Mouse (Mus musculus): ENCODE results near the gene Nt5c3b. TPM values are rescaled to one million over a fixed set of nuclear protein-coding genes. Genes with fewer than 3 reads are reported as not detected.

The Nt5c3b gene
- polyA plus RNA-seq, 1 experiment from 2014 or later, result 181 TPM

DNA sequence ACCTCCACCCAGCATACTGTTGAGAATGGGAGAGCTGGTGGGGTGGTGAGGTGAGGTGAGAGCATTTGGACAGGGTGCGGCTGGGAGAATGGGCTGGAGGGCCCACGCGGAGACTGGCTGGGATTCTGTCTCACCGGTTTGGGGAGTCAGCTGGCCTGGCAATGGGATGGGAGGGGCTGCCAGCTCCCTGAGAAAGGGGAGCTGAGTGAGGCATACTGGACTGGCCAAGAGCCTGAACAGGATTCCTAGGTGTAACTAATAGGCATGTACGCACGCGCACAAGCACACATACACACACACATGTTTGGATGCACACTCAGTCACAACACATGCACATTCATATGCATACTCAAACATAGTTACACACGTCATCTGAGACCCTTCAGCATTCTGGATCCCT is 35.3 kb downstream of the Nt5c3b start:
- no peak for ATAC-seq (ENCODE audit: low FRiP score, low read depth)
- no peak overlapping the region for H3K4me2 ChIP-seq (replicated peaks)
- H3K4me1 ChIP-seq, result peaks cover 9% of the 10 kb centered on the region; the same call in 1 of the 2 replicates
- WGBS, result 78% methylated on average over 8 of the region's 8 CpGs
- no peak overlapping the region for H3K4me3 ChIP-seq
- H3K9me3 ChIP-seq, result no peaks in the 10 kb centered on the region
- no peak overlapping the region for H3K9ac ChIP-seq
- no peaks in the 10 kb centered on the region for H3K27me3 ChIP-seq
- H3K36me3 ChIP-seq, result peaks cover 35% of the 10 kb centered on the region
- no peak overlapping the region for H3K27ac ChIP-seq

DNA sequence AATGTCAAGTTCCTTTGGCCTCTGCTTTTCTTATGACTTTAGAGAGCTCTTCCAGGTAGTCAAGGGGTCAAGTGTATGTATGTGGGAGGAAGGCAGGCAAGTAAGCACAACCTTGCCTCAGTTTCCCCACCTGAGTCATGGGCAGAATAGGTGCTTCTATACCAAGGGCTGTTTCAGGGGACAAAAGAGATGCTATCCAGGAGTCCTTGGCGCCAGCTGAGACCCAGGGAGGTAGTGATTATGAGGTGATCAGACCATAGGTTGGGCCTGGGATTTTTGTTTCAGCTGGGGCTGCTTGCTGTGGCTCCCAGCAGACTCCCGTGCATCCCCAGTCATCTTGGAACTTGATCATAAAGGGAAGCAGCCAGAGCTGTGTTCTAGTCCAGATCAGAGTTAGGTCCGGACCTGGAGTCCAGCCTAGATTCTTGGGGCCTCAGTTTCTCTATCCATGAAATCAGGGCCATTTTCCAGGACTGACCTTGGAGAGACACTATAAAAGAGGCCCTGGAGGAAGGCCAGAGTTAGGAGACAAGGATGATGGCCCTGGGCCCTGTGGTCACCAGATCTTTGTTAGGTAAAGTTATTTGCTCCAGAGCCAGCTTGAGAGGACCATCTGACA is 37.0 kb downstream of the Nt5c3b start:
- Histone ChIP-seq H3K4me2 (replicated peaks) (no peak overlapping the region), H3K9ac (no peak overlapping the region), H3K36me3 (peaks cover 19% of the 10 kb centered on the region), H3K27me3 (no peaks in the 10 kb centered on the region), H3K27ac (no peak overlapping the region), H3K4me3 (no peak overlapping the region), H3K4me1 (peaks cover 9% of the 10 kb centered on the region; the same call in 1 of the 2 replicates), H3K9me3 (no peaks in the 10 kb centered on the region)
- ATAC-seq (ENCODE audit: low FRiP score, low read depth), result no peak
- 79% methylated on average over 3 of the region's 3 CpGs for WGBS

DNA sequence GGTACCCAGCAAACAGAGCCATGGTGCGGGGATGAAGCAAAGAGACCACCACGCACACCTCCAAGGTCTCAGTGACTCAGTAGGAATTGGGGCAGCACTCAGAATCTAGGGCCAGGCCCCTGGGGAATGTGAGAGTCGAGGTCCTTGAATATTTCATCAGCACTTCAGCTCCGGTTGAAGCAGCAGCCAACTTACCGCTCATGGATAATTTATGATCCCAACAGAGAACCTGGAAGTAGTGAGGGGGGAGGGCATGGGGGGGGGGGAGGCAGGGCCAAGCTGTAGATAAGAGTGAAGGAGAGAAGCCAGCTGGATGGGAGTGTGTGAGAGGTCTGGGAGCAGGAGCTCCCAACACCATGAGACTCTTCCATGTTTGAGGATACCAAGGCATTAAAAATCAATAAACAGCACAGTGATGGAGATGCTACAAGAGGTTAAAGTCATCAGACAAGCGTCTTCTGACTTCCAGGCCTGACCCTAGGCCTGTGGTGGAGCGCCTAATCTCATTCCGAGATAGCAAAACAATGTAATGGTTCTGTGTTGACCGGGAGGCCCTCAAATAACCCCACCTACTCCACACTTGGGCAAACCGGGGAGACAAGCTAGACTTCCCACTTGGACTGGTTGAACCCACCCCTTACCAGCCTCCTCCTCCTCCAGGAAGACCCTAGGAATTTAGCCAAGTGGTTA is 38.0 kb downstream of the Nt5c3b start:
- ATAC-seq (ENCODE audit: low FRiP score, low read depth), result no peak
- 68% methylated on average over 10 of the region's 10 CpGs for WGBS
- no peak overlapping the region for H3K9ac ChIP-seq
- H3K36me3 ChIP-seq, result peaks cover 9% of the 10 kb centered on the region
- H3K4me3 ChIP-seq, result no peak overlapping the region
- no peaks in the 10 kb centered on the region for H3K9me3 ChIP-seq
- H3K27ac ChIP-seq, result no peak overlapping the region
- H3K4me1 ChIP-seq, result peaks cover 9% of the 10 kb centered on the region; the same call in 1 of the 2 replicates
- no peaks in the 10 kb centered on the region for H3K27me3 ChIP-seq
- no peak overlapping the region for H3K4me2 ChIP-seq (replicated peaks)

DNA sequence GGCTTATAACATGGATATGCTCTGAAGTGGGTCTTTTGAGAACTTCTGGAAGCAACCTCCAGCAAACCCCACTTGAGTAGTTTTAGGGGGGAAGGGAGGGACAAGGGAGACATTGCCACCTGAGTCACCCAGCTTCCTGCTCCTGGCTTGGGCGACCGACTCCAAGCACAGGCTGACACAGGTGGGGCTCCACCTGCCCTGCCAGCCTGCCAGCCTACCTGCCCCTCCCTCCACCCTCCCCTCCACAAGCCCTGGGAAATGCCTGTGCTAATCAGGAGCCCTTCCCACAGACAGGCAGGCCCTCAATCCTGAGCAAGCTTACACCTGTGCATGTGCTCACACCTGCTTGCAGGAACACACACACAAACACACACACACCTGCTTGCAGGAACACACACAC is 38.9 kb downstream of the Nt5c3b start:
- WGBS, result 87% methylated on average over 2 of the region's 2 CpGs
- no peak overlapping the region for H3K4me2 ChIP-seq (replicated peaks)
- H3K36me3 ChIP-seq, result 0 out of 2 replicates have a peak, but pooled peaks cover under 1% of the 10 kb centered on the region
- no peak for ATAC-seq (ENCODE audit: low FRiP score, low read depth)
- H3K9me3 ChIP-seq, result no peaks in the 10 kb centered on the region
- H3K27ac ChIP-seq, result no peak overlapping the region
- no peak overlapping the region for H3K9ac ChIP-seq
- no peaks in the 10 kb centered on the region for H3K27me3 ChIP-seq
- no peak overlapping the region for H3K4me3 ChIP-seq
- H3K4me1 ChIP-seq, result 0 out of 2 replicates have a peak, but pooled peaks cover 4% of the 10 kb centered on the region

DNA sequence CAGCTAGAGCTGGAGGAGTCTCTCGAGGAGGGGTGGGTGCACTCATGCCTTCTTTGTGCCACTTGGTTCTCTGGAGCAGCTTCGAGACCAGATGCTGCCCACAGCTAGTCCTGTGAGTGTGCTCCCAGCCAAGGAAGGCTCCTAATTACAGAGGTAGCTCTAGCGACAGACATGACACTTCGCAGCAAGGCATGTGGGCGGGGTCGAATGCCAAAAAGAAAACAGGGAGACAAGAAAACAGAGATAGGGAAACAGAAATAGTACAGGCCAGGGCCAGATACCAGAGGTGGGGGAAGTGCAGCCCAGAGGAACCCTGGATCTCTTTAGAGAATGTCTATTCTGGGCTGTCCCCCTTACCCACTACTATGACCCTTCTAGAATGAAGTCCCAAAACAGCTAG is 39.4 kb downstream of the Nt5c3b start:
- 18% methylated on average over 6 of the region's 6 CpGs for WGBS
- Histone ChIP-seq H3K4me2 (replicated peaks) (no peak overlapping the region), H3K27me3 (no peaks in the 10 kb centered on the region), H3K9me3 (no peaks in the 10 kb centered on the region), H3K4me3 (no peak overlapping the region), H3K36me3 (no peaks in the 10 kb centered on the region), H3K27ac (no peak overlapping the region), H3K4me1 (0 out of 2 replicates have a peak, but pooled peaks cover 3% of the 10 kb centered on the region), H3K9ac (no peak overlapping the region)
- ATAC-seq (ENCODE audit: low FRiP score, low read depth), result no peak

DNA sequence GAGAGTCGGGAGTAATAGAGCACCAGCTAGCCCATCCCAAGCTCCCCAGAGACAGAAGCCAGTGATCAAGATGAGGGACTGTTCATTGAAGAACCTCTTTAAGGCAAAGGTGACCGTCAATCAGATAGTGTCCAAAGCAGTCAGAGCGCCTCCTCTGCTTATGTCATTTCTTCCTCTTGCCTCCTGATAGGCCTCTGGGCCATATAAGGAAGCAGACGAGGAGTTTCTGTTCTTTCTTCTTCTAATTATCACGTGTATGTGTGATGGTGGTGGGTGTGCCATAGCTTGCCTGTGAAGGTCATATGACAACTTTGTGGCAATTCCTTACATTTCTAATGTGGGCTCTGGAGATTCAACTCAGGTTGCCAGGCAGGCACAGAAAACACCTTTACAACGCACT is 40.8 kb downstream of the Nt5c3b start:
- Histone ChIP-seq H3K9ac (no peak overlapping the region), H3K4me1 (peaks cover 17% of the 10 kb centered on the region), H3K27ac (no peak overlapping the region), H3K36me3 (no peaks in the 10 kb centered on the region), H3K27me3 (0 out of 2 replicates have a peak, but pooled peaks cover 4% of the 10 kb centered on the region), H3K4me2 (replicated peaks) (no peak overlapping the region), H3K4me3 (no peak overlapping the region), H3K9me3 (no peaks in the 10 kb centered on the region)
- ATAC-seq (ENCODE audit: low FRiP score, low read depth), result no peak
- 63% methylated on average over 6 of the region's 6 CpGs for WGBS

DNA sequence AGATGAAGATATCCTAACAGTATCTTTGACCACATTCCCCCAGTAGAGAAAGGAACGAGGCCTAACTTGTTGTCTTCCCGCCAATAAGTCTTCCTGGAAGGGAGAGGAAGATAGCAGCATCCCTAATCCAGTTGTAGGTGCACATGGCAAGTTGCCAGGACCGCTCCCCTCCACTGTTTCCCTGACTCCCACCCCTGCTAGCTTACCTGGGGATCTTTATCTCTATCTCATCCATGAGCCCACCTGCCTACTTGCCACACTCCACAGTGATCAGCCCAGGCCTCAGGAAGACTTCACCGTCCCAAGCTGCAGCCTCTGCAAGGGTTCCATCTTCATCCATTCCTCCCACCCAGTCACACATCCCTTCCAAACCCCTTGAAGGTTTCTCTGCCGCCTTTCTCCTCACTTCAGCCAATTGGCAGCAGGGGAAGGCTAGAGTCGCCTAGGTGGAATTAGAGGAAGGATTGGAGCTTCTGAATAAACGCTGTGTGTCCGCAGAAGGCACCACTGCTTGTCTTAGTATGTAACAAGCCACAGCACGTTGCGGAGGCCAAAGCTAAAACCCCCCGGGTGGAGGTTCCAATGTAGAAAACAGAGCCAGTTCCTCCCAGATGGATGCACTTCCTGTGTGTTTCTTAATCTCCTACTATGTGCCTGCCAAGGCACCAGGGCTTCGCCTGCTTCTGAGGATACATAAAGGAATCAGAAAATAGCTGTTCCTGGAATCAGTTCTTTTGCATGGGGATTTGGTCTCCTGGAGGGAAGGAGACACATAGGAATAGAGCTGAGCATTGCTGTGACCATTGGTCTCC is 41.7 kb downstream of the Nt5c3b start:
- no peak overlapping the region for H3K4me2 ChIP-seq (replicated peaks)
- H3K9ac ChIP-seq, result no peak overlapping the region
- no peaks in the 10 kb centered on the region for H3K9me3 ChIP-seq
- H3K36me3 ChIP-seq, result no peaks in the 10 kb centered on the region
- peaks cover 26% of the 10 kb centered on the region for H3K4me1 ChIP-seq
- no peak overlapping the region for H3K4me3 ChIP-seq
- H3K27me3 ChIP-seq, result 0 out of 2 replicates have a peak, but pooled peaks cover 4% of the 10 kb centered on the region
- WGBS, result 72% methylated on average over 12 of the region's 12 CpGs
- H3K27ac ChIP-seq, result no peak overlapping the region
- ATAC-seq (ENCODE audit: low FRiP score, low read depth), result no peak

DNA sequence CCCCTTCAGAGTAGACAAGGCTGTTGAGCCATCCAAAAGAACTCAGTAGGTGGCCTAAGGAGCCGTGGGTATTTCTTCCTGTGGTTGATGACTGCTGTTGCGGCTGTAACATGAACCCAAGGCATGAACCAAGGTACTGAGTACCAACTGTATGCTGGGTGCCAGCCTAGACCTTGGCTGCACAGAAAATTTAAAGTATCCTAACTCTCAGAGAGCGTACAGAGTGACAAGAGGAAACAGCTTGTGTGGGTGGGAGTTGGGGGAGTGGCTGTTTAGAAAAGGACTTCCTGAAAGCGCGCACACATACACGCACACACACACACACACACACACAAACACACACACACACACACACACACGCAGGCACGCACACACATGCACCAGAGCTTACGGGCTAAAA is 42.3 kb downstream of the Nt5c3b start:
- no peak for ATAC-seq (ENCODE audit: low FRiP score, low read depth)
- Histone ChIP-seq H3K9ac (no peak overlapping the region), H3K4me1 (peaks cover 32% of the 10 kb centered on the region), H3K36me3 (no peaks in the 10 kb centered on the region), H3K4me3 (no peak overlapping the region), H3K9me3 (no peaks in the 10 kb centered on the region), H3K27ac (peak overlapping the region; percentile 34; the same call in 1 of the 2 replicates), H3K4me2 (replicated peaks) (no peak overlapping the region), H3K27me3 (0 out of 2 replicates have a peak, but pooled peaks cover 4% of the 10 kb centered on the region)
- 70% methylated on average over 9 of the region's 9 CpGs for WGBS

DNA sequence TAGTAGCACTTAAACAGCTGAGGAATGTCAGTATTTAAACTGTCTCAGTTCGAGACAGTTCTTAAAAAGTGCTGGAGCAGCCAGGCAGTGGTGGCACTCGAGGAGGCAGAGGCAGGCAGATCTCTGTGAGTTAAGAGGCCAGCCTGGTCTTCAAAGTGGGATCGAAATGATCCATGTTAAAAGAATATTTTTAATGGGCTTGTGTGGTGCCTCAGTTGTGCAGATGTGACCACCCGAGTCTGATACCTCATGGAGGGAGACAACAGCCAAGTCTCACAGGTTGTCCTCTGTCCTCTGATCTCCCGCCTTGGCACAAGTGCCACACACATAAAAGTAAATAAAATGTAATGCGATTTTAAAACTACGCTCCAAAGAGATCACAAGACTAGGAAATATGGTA is 43.1 kb downstream of the Nt5c3b start:
- Histone ChIP-seq H3K9me3 (no peaks in the 10 kb centered on the region), H3K36me3 (no peaks in the 10 kb centered on the region), H3K9ac (no peak overlapping the region), H3K4me1 (peaks cover 32% of the 10 kb centered on the region), H3K27ac (0 out of 2 replicates have a peak overlapping the region, but pooled peaks have one; percentile 6), H3K4me3 (no peak overlapping the region), H3K27me3 (0 out of 2 replicates have a peak, but pooled peaks cover 4% of the 10 kb centered on the region), H3K4me2 (replicated peaks) (no peak overlapping the region)
- 98% methylated on average over 7 of the region's 7 CpGs for WGBS
- ATAC-seq (ENCODE audit: low FRiP score, low read depth), result no peak

DNA sequence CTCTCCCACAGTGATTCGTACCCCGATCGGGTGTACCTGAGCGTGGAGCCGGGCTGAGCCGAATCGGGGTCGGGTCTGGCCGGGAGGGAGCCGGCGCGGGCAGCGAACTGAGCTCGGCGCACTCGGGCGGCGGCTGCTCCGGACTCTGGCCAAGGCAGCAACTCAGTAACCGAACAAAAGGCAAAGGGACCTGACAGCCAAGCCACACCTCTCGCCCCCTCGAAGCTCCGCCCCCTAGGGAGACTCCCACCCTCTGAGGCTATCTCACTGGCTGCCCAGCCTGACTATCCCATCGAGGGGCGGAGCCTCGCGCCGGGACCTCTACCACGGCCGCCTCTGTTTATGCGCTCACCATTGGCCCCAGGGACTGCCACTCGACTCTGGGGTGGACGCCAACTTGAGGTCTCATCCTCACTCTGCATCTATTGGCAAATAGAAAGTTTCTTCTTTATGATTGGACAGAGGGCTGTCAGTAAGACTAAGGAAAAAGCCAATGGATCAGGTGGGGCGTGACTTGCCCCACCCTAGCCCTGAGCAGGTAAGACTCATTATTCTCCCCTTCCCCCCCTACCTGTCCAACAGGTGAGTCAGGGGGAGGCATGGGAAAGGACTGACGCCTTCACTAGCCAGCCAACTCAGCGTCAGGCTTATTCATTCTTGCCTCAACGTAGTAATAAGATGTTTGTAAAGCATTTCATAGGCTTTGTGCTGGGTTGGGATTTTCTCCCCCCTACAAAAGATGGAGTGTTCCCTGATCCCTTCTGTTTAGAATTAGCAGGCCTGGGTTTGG is 43.8 kb downstream of the Nt5c3b start, which contains the start of gene Jup:
TSS of gene Jup (minus strand) at position 164 of the 790 bp plus-strand sequence.
- H3K9me3 ChIP-seq, result no peaks in the 10 kb centered on the region
- ATAC-seq (ENCODE audit: low FRiP score, low read depth), result peak; percentile 96
- H3K27ac ChIP-seq, result peak within 1 kb of the TSS; percentile 61; the same call in 1 of the 2 replicates
- peak within 1 kb of the TSS; percentile 85 for H3K4me2 ChIP-seq (replicated peaks)
- no peaks in the 10 kb centered on the region for H3K36me3 ChIP-seq
- peak within 1 kb of the TSS; percentile 71 for H3K4me3 ChIP-seq
- WGBS, result 1% methylated on average over 37 of the region's 37 CpGs
- 0 out of 2 replicates have a peak, but pooled peaks cover 4% of the 10 kb centered on the region for H3K27me3 ChIP-seq
- peak within 1 kb of the TSS; percentile 75 for H3K9ac ChIP-seq
- H3K4me1 ChIP-seq, result peaks cover 32% of the 10 kb centered on the region

DNA sequence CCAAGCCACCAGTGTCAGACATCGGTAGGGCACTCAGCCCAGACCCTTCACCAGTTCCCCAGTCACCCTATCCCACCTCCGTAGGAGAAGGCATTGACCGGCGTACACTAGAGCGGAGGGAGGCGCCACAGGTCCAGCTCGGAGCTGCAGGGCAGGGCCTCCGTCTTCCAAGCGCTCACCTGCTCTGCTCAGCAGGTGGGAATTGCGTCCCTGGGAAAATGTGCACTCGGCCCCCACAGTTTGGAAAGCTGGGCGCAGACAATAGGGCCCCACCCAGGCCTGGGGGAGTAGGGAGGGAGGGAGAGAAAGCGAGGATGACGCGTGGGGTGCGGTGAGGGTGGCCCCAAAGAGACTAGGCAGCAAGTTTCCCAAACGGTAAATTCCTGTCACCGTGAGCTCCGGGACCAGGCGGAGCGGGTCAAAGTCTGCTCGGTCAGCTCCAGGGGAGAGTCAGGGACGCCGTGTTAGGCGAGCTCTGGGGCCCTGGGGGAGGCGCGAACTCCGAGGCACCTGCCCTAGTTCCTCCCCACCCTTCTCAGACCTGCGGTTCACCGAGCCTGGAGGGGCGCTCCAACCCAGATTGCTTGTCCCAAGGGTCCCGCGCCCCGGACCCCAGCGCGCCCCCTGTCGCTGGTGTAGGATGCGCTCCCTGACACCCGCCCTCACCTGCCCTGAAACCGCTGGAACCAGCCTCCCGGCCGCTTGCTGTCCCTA is 44.6 kb downstream of the Nt5c3b start:
- no peak; the same call in 1 of the 2 replicates for ATAC-seq (ENCODE audit: low FRiP score, low read depth)
- peak overlapping the region; percentile 61; the same call in 1 of the 2 replicates for H3K27ac ChIP-seq
- WGBS, result 1% methylated on average over 42 of the region's 42 CpGs
- H3K27me3 ChIP-seq, result 0 out of 2 replicates have a peak, but pooled peaks cover 4% of the 10 kb centered on the region
- H3K9me3 ChIP-seq, result no peaks in the 10 kb centered on the region
- peaks cover 32% of the 10 kb centered on the region for H3K4me1 ChIP-seq
- peak overlapping the region; percentile 75 for H3K9ac ChIP-seq
- peak overlapping the region; percentile 85 for H3K4me2 ChIP-seq (replicated peaks)
- H3K4me3 ChIP-seq, result peak overlapping the region; percentile 71
- H3K36me3 ChIP-seq, result no peaks in the 10 kb centered on the region

Data from limb, embryonic 13.5 days (tissue).